Mouse (Mus musculus) kidney, adult 2 months (tissue): ENCODE results near the gene Cit. TPM values are rescaled to one million over a fixed set of nuclear protein-coding genes. Genes with fewer than 3 reads are reported as not detected.

Experiments
- DNase-seq: peaks from one replicate; pipeline ENCODE4 v3.0.0; 2021
- H3K27ac ChIP-seq: fragments of 200-500 bp; 2 replicates; pipeline ENCODE4 v1.5.1; 2012; ENCODE audit warnings: low read depth, low read length, control low read depth, inconsistent platforms; ENCODE audit not compliant: insufficient read depth
- H3K27me3 ChIP-seq: fragments of 200-500 bp; replicated peaks from 2 replicates; pipeline ENCODE4 v1.6.1; 2012; ENCODE audit warnings: mild to moderate bottlenecking, moderate library complexity, low read length, inconsistent platforms; ENCODE audit not compliant: control insufficient read depth, insufficient read depth
- H3K36me3 ChIP-seq: fragments of 200-500 bp; 2 replicates; pipeline ENCODE4 v1.6.1; 2012; ENCODE audit warnings: mild to moderate bottlenecking, moderate library complexity, low read length, inconsistent platforms; ENCODE audit not compliant: control insufficient read depth, insufficient read depth
- H3K4me1 ChIP-seq: fragments of 200-500 bp; 2 replicates; pipeline ENCODE4 v1.6.1; 2011; ENCODE audit warnings: low read length; ENCODE audit not compliant: control insufficient read depth, insufficient read depth
- H3K4me3 ChIP-seq: fragments of 200-500 bp; 2 replicates; pipeline ENCODE4 v1.5.1; 2011; ENCODE audit warnings: mild to moderate bottlenecking, low read depth, low read length, control low read depth; ENCODE audit not compliant: insufficient read depth
- CTCF ChIP-seq: fragments of 200-500 bp; conservative IDR thresholded peaks from 2 replicates; pipeline ENCODE4 v1.5.1; 2011; ENCODE audit warnings: low read depth, mild to moderate bottlenecking, control low read depth, low read length, moderate library complexity, mixed read lengths; ENCODE audit not compliant: insufficient read depth, insufficient read length
- POLR2A ChIP-seq: fragments of 200-500 bp; IDR thresholded peaks from one replicate; pipeline ENCODE4 v1.6.1; 2011; ENCODE audit warnings: low read depth, low read length, control low read depth
- WGBS: fragments of 180-500 bp; shearing (Covaris S2); methylation state at CpG from one replicate; pipeline ENCODE4 v1.1.7; 2018; 5-methylcytosine and 5-hydroxymethylcytosine counted together
- polyA plus RNA-seq: library from polyadenylated mRNA; depleted of rRNA; stranded (reverse); fragments of >200 nt; gene quantifications from 2 replicates; pipeline ENCODE4 v1.2.3, GENCODE M21; 2012

Gene Cit
- polyA plus RNA-seq, 1 experiment: 4.8 TPM

- Histone ChIP-seq H3K4me3 (no peak overlapping the region), H3K36me3 (no peaks in the 10 kb centered on the region; the same call in 1 of the 2 replicates), H3K27me3 (no peaks in the 10 kb centered on the region), H3K4me1 (no peaks in the 10 kb centered on the region), H3K27ac (no peak overlapping the region)
- over 99% methylated on average over 6 of the region's 6 CpGs for WGBS
- no peak for DNase-seq
- TF ChIP-seq POLR2A (no peak), CTCF (no peak)
These were observed 112.1 kb downstream of the Cit start for GRCm38 (mm10) chr5:115957177-115957576.

GRCm38 (mm10) chr5:115958344-115958743 is 113.3 kb downstream of the Cit start:
- no peak for TF ChIP-seq POLR2A
- TF ChIP-seq CTCF: no peak
- H3K4me1 ChIP-seq: no peaks in the 10 kb centered on the region
- no peak overlapping the region for H3K4me3 ChIP-seq
- no peak for DNase-seq
- 83% methylated on average over 1 of the region's 1 CpGs for WGBS
- H3K27ac ChIP-seq: no peak overlapping the region
- H3K27me3 ChIP-seq: no peaks in the 10 kb centered on the region
- H3K36me3 ChIP-seq: no peaks in the 10 kb centered on the region

GRCm38 (mm10) chr5:115958814-115959213 is 113.7 kb downstream of the Cit start:
- no peak for DNase-seq
- no peaks in the 10 kb centered on the region for H3K27me3 ChIP-seq
- H3K36me3 ChIP-seq: no peaks in the 10 kb centered on the region
- no peak overlapping the region for H3K4me3 ChIP-seq
- TF ChIP-seq POLR2A (no peak), CTCF (no peak)
- 86% methylated on average over 11 of the region's 11 CpGs for WGBS
- H3K4me1 ChIP-seq: no peaks in the 10 kb centered on the region
- H3K27ac ChIP-seq: no peak overlapping the region

- H3K4me1 ChIP-seq: no peaks in the 10 kb centered on the region
- TF ChIP-seq POLR2A (no peak), CTCF (no peak)
- no peak overlapping the region for H3K4me3 ChIP-seq
- DNase-seq: no peak
- no peaks in the 10 kb centered on the region for H3K36me3 ChIP-seq
- no peak overlapping the region for H3K27ac ChIP-seq
- H3K27me3 ChIP-seq: no peaks in the 10 kb centered on the region
- 81% methylated on average over 9 of the region's 9 CpGs for whole genome bisulfite sequencing
These were observed 116.7 kb downstream of the Cit start for GRCm38 (mm10) chr5:115961809-115962208.

GRCm38 (mm10) chr5:115971236-115971635 is 126.2 kb downstream of the Cit start:
- WGBS: 70% methylated on average over 15 of the region's 15 CpGs
- DNase-seq: peak; percentile 27
- no peak overlapping the region for H3K4me3 ChIP-seq
- H3K4me1 ChIP-seq: no peaks in the 10 kb centered on the region
- no peak for TF ChIP-seq CTCF
- TF ChIP-seq POLR2A: no peak
- no peaks in the 10 kb centered on the region for H3K27me3 ChIP-seq
- H3K36me3 ChIP-seq: no peaks in the 10 kb centered on the region
- H3K27ac ChIP-seq: peak overlapping the region; percentile 24; the same call in 1 of the 2 replicates

- H3K4me3 ChIP-seq: no peak overlapping the region
- H3K36me3 ChIP-seq: no peaks in the 10 kb centered on the region
- no peak for DNase-seq
- no peaks in the 10 kb centered on the region for H3K27me3 ChIP-seq
- TF ChIP-seq POLR2A (no peak), CTCF (no peak)
- no peak overlapping the region for H3K27ac ChIP-seq
- peaks cover 9% of the 10 kb centered on the region; the same call in 1 of the 2 replicates for H3K4me1 ChIP-seq
- 86% methylated on average over 10 of the region's 10 CpGs for WGBS
These were observed 130.6 kb downstream of the Cit start for GRCm38 (mm10) chr5:115975672-115976071.

GRCm38 (mm10) chr5:115976446-115976845 is 131.4 kb downstream of the Cit start:
- no peak overlapping the region for H3K4me3 ChIP-seq
- no peak for TF ChIP-seq CTCF
- no peak for TF ChIP-seq POLR2A
- H3K27me3 ChIP-seq: no peaks in the 10 kb centered on the region
- DNase-seq: no peak
- no peak overlapping the region for H3K27ac ChIP-seq
- WGBS: 96% methylated on average over 5 of the region's 5 CpGs
- H3K36me3 ChIP-seq: no peaks in the 10 kb centered on the region
- H3K4me1 ChIP-seq: peaks cover 9% of the 10 kb centered on the region; the same call in 1 of the 2 replicates
